Mouse (Mus musculus): Measurements from ENCODE around the gene Kat14. TPM values are rescaled to one million over a fixed set of nuclear protein-coding genes. Genes with fewer than 3 reads are reported as not detected.

The Kat14 gene
- polyA plus RNA-seq, 1 experiment from 2014 or later: 19.1 TPM

GRCm38 (mm10) chr2:144422094-144422675, 53.4 kb downstream of the Kat14 start:
- Histone ChIP-seq H3K9me3 (ENCODE audit: low read length) (no peaks in the 10 kb centered on the region), H3K4me2 (replicated peaks; ENCODE audit: low read depth, low read length) (no peak overlapping the region), H3K9ac (replicated peaks; ENCODE audit: low read depth) (no peak overlapping the region), H3K27me3 (replicated peaks; ENCODE audit: insufficient read depth, low read length) (no peaks in the 10 kb centered on the region), H3K4me1 (ENCODE audit: insufficient read depth, low read depth, low read length) (no peaks in the 10 kb centered on the region), H3K27ac (ENCODE audit: low read length) (no peak overlapping the region), H3K4me3 (ENCODE audit: low read depth, low read length) (no peak overlapping the region), H3K36me3 (ENCODE audit: insufficient read depth, low read length) (no peaks in the 10 kb centered on the region)
- ATAC-seq: no peak
- TF ChIP-seq CTCF (IDR thresholded peaks at IDR 0.05) (no peak), EP300 (IDR thresholded peaks at IDR 0.05) (no peak)
- 65% methylated on average over 10 of the region's 10 CpGs for WGBS
- DNase-seq (ENCODE audit: low spot score): no peak

- H3K4me2 ChIP-seq (replicated peaks; ENCODE audit: low read depth, low read length): no peak overlapping the region
- no peak overlapping the region for H3K9ac ChIP-seq (replicated peaks; ENCODE audit: low read depth)
- WGBS: 69% methylated on average over 1 of the region's 1 CpGs
- H3K27ac ChIP-seq (ENCODE audit: low read length): no peak overlapping the region
- H3K4me1 ChIP-seq (ENCODE audit: insufficient read depth, low read depth, low read length): no peaks in the 10 kb centered on the region
- H3K4me3 ChIP-seq (ENCODE audit: low read depth, low read length): no peak overlapping the region
- no peak for DNase-seq (ENCODE audit: low spot score)
- H3K36me3 ChIP-seq (ENCODE audit: insufficient read depth, low read length): no peaks in the 10 kb centered on the region
- ATAC-seq: no peak
- TF ChIP-seq CTCF (IDR thresholded peaks at IDR 0.05): no peak
- TF ChIP-seq EP300 (IDR thresholded peaks at IDR 0.05): no peak
- H3K27me3 ChIP-seq (replicated peaks; ENCODE audit: insufficient read depth, low read length): no peaks in the 10 kb centered on the region
- H3K9me3 ChIP-seq (ENCODE audit: low read length): no peaks in the 10 kb centered on the region
Measured at GRCm38 (mm10) chr2:144425761-144426160, 57.0 kb downstream of the Kat14 start.

- 65% methylated on average over 5 of the region's 5 CpGs for WGBS
Measured at GRCm38 (mm10) chr2:144427852-144428251, 59.1 kb downstream of the Kat14 start.

GRCm38 (mm10) chr2:144428659-144429058, 59.9 kb downstream of the Kat14 start:
- Histone ChIP-seq H3K9ac (replicated peaks; ENCODE audit: low read depth) (no peak overlapping the region), H3K4me1 (ENCODE audit: insufficient read depth, low read depth, low read length) (no peaks in the 10 kb centered on the region)
- WGBS: 75% methylated on average over 8 of the region's 8 CpGs

More at GRCm38 (mm10) chr2:144427852-144428251, 59.1 kb downstream of the Kat14 start:
- no peaks in the 10 kb centered on the region for H3K4me1 ChIP-seq (ENCODE audit: insufficient read depth, low read depth, low read length)
- no peak overlapping the region for H3K4me3 ChIP-seq (ENCODE audit: low read depth, low read length)
- H3K27ac ChIP-seq (ENCODE audit: low read length): no peak overlapping the region
- no peaks in the 10 kb centered on the region for H3K36me3 ChIP-seq (ENCODE audit: insufficient read depth, low read length)
- no peak overlapping the region for H3K4me2 ChIP-seq (replicated peaks; ENCODE audit: low read depth, low read length)
- H3K27me3 ChIP-seq (replicated peaks; ENCODE audit: insufficient read depth, low read length): no peaks in the 10 kb centered on the region
- ATAC-seq: no peak
- no peak for DNase-seq (ENCODE audit: low spot score)
- TF ChIP-seq CTCF (IDR thresholded peaks at IDR 0.05) (no peak), EP300 (IDR thresholded peaks at IDR 0.05) (no peak)
- H3K9ac ChIP-seq (replicated peaks; ENCODE audit: low read depth): no peak overlapping the region
- H3K9me3 ChIP-seq (ENCODE audit: low read length): no peaks in the 10 kb centered on the region

GRCm38 (mm10) chr2:144429171-144429570, 60.4 kb downstream of the Kat14 start:
- WGBS: 75% methylated on average over 7 of the region's 7 CpGs
- TF ChIP-seq CTCF (IDR thresholded peaks at IDR 0.05) (no peak), EP300 (IDR thresholded peaks at IDR 0.05) (no peak)
- no peak overlapping the region for H3K27ac ChIP-seq (ENCODE audit: low read length)
- H3K4me1 ChIP-seq (ENCODE audit: insufficient read depth, low read depth, low read length): no peaks in the 10 kb centered on the region
- DNase-seq (ENCODE audit: low spot score) (no peak), ATAC-seq (no peak)
- H3K27me3 ChIP-seq (replicated peaks; ENCODE audit: insufficient read depth, low read length): no peaks in the 10 kb centered on the region
- H3K36me3 ChIP-seq (ENCODE audit: insufficient read depth, low read length): no peaks in the 10 kb centered on the region
- no peak overlapping the region for H3K9ac ChIP-seq (replicated peaks; ENCODE audit: low read depth)
- H3K4me2 ChIP-seq (replicated peaks; ENCODE audit: low read depth, low read length): no peak overlapping the region
- H3K4me3 ChIP-seq (ENCODE audit: low read depth, low read length): no peak overlapping the region
- no peaks in the 10 kb centered on the region for H3K9me3 ChIP-seq (ENCODE audit: low read length)

More at GRCm38 (mm10) chr2:144428659-144429058, 59.9 kb downstream of the Kat14 start:
- ATAC-seq (no peak), DNase-seq (ENCODE audit: low spot score) (no peak)
- no peaks in the 10 kb centered on the region for H3K9me3 ChIP-seq (ENCODE audit: low read length)
- no peak overlapping the region for H3K4me2 ChIP-seq (replicated peaks; ENCODE audit: low read depth, low read length)
- TF ChIP-seq EP300 (IDR thresholded peaks at IDR 0.05): no peak
- no peak for TF ChIP-seq CTCF (IDR thresholded peaks at IDR 0.05)
- H3K27ac ChIP-seq (ENCODE audit: low read length): no peak overlapping the region
- no peaks in the 10 kb centered on the region for H3K27me3 ChIP-seq (replicated peaks; ENCODE audit: insufficient read depth, low read length)
- H3K4me3 ChIP-seq (ENCODE audit: low read depth, low read length): no peak overlapping the region
- H3K36me3 ChIP-seq (ENCODE audit: insufficient read depth, low read length): no peaks in the 10 kb centered on the region

- Histone ChIP-seq H3K27me3 (replicated peaks; ENCODE audit: insufficient read depth, low read length) (no peaks in the 10 kb centered on the region), H3K27ac (ENCODE audit: low read length) (no peak overlapping the region), H3K4me2 (replicated peaks; ENCODE audit: low read depth, low read length) (no peak overlapping the region), H3K9ac (replicated peaks; ENCODE audit: low read depth) (no peak overlapping the region), H3K4me1 (ENCODE audit: insufficient read depth, low read depth, low read length) (no peaks in the 10 kb centered on the region), H3K9me3 (ENCODE audit: low read length) (no peaks in the 10 kb centered on the region), H3K4me3 (ENCODE audit: low read depth, low read length) (no peak overlapping the region), H3K36me3 (ENCODE audit: insufficient read depth, low read length) (no peaks in the 10 kb centered on the region)
- WGBS: 63% methylated on average over 5 of the region's 5 CpGs
- no peak for TF ChIP-seq EP300 (IDR thresholded peaks at IDR 0.05)
- TF ChIP-seq CTCF (IDR thresholded peaks at IDR 0.05): no peak
- ATAC-seq: no peak
- DNase-seq (ENCODE audit: low spot score): no peak
Measured at GRCm38 (mm10) chr2:144431286-144431825, 62.6 kb downstream of the Kat14 start.

All from lung, postnatal 0 days (tissue).